Mouse (Mus musculus): ENCODE measurements around the gene Lzic.

DNA sequence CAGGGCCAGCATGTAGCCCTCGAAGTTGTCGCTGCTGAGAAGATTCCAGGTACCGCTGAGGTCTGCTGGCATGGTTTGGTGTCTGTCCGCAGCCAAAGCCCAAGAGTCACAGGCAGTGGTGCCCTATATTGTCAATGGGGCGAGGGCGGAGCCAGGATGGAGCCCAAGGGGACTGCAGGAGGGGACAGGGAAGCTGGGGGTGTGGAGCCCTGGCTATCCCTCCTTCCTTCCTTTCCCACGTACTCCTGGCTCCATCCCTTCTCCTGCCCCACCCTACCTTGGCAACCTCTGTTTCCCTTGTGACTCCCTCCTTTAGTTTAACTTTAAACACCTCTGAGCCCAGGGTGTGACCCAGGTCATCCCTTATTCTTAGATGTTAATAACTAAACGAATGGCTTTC is 30.1 kb upstream of the Lzic start, which contains the start of gene Rbp7:
- TF ChIP-seq GATA1 (IDR thresholded peaks at IDR 0.05; ENCODE audit: low read length), result no peak
- no peak for TF ChIP-seq TAL1 (IDR thresholded peaks at IDR 0.05; ENCODE audit: low read length)
